Mouse (Mus musculus) brain, embryonic 14.5 days (tissue): Measurements from ENCODE around the gene Tmem151b. TPM values are rescaled to one million over a fixed set of nuclear protein-coding genes. Genes with fewer than 3 reads are reported as not detected.

Experiments used
- DNase-seq: peaks from one replicate; pipeline ENCODE4 v3.0.0-alpha.2; 2011; ENCODE audit warnings: low read depth
- CTCF ChIP-seq: fragments of 200-500 bp; IDR thresholded peaks from 2 replicates; pipeline ENCODE4 v1.5.1; 2012; ENCODE audit warnings: inconsistent platforms, mild to moderate bottlenecking, moderate library complexity, borderline replicate concordance; ENCODE audit not compliant: insufficient read depth, insufficient read length; ENCODE audit errors: extremely low read depth
- POLR2A ChIP-seq: fragments of 200-500 bp; IDR thresholded peaks from 2 replicates; pipeline ENCODE4 v1.6.1; 2012; ENCODE audit warnings: mild to moderate bottlenecking, inconsistent platforms, borderline replicate concordance; ENCODE audit not compliant: poor library complexity, insufficient read depth, insufficient read length, severe bottlenecking; ENCODE audit errors: extremely low read depth
- polyA plus RNA-seq: library from polyadenylated mRNA; depleted of rRNA; stranded (reverse); fragments of >200 nt; gene quantifications from 2 replicates; pipeline ENCODE4 v1.2.3, GENCODE M21; 2012

Tmem151b gene
- polyA plus RNA-seq, 1 experiment = 46.5 TPM

DNA sequence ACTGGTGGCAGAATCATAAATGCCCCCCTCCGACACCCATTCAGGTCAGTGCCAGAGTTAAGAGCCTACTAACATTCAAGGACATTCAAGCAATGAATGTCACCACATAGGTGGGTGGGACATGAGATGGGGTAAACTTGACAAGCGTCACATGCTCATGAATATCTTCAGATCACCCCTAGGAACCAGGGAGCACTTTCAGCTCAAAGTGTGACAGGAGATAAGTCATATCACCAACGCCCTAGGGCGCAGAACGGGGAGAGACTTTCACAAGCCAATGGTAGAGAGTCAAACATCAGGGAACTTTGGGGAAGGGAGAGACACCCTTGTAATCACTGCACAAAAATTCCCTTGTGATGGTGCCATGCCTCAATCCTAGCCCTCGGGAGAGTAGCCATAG is 32.7 kb upstream of the Tmem151b start:
- no peak for TF ChIP-seq CTCF
- TF ChIP-seq POLR2A = no peak
- no peak for DNase-seq

DNA sequence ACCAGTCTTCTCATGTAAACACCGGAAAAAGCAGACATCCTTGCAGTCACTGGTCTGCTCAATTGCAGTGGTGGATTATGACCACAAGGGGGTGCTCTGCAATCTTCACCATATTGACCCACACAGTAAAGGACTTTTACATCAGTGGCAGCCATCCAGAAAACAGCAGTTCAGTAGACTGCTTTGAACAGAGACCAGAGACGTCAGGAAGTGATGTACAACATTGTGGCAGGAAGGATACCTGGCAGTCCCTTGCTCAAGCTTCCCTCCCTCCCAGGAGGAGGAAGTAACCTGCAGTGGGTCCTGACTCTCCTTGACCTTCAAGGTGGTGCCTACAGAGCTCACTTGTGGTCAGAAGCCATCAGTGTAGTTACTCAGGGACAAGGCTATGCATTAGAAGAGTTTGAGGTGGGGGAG is 32.1 kb upstream of the Tmem151b start:
- TF ChIP-seq CTCF = peak; percentile 82; the same call in 1 of the 2 replicates
- TF ChIP-seq POLR2A = no peak

DNA sequence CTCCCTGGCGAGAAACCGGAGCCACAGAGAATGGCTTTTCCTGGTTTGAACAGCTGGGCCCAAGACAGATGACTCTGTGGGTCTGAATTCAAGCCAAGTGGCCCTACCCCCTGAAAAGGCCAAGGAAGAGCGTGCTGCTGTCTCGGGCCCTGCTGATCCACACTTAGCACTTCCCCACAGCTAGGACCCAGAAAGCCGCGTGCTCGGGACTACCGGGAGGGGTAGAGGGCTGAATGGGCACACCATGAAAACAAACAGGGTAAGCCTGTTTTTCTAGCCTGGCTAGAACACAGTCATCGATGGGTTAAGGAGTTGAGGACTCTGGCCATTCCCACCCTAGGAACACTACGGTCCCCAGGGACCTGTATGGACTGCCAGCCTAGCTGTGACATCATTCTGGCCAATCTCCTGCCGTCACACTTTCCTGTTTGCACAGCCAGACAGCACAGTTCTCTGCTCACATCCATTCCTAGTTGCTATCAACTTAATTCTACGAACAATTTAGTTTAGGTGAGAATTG is 31.5 kb upstream of the Tmem151b start:
- DNase-seq = no peak
- TF ChIP-seq CTCF = no peak
- TF ChIP-seq POLR2A = no peak

More for the DNA sequence above, 32.1 kb upstream of the Tmem151b start:
- DNase-seq = peak; percentile 87

DNA sequence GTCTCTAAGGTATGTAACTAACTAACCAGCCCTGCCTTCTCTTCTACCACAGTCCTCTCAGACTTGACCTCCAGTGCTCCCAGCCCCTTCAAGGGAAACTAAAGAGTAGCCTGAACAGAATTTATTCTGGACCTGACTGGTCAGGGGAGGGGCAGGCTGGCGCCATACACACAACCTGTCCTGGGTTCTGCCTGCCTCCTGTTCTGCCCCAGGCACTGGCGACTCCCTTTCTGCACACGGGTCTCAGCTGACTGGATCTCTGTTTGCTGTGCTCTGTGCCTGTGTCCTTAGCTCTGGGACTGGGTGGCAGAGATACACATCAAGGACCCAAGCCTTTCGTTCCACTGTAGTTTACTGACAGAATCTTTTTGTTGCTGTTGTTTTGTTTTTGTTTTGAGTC is 30.1 kb upstream of the Tmem151b start:
- no peak for DNase-seq
- TF ChIP-seq CTCF (no peak), POLR2A (no peak)

DNA sequence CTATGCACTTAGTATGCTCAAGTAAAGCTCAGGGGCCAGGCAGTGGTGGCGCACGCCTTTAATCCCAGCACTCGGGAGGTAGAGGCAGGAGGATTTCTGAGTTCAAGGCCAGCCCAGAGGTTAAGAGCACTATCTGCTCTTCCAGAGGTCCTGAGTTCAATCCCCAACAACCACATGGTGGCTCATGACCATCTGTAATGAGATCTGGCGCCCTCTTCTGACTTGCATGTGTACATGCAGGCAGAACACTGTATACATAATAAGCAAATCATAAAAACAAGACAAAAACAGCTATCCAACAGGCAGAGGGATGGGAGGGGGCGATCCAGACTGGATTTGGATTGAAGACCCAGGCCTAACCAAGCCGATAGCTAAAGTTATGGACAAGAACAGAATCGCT is 29.4 kb upstream of the Tmem151b start:
- TF ChIP-seq CTCF (peak; percentile 26; the same call in 1 of the 2 replicates), POLR2A (no peak)
- no peak for DNase-seq

DNA sequence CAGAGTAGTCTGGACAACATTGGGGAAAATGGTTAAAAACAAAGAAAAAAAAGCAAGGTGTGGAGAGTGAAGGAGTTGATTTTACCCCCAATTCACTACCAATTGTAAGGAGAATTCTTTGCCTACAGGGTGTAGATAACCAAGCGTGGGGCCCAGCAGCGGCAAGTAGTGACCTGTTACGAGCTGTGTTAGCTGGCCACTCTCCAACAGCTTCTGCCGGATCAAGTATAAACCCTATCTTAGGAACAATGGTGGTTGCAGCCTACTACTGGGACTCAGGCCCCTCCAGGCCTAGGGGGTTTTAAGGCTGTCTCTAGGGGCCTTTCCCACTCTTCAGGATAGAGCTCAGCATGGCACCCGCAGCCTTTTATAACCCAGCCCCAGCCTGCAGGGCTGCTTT is 28.8 kb upstream of the Tmem151b start:
- TF ChIP-seq POLR2A (no peak), CTCF (no peak)
- no peak for DNase-seq

DNA sequence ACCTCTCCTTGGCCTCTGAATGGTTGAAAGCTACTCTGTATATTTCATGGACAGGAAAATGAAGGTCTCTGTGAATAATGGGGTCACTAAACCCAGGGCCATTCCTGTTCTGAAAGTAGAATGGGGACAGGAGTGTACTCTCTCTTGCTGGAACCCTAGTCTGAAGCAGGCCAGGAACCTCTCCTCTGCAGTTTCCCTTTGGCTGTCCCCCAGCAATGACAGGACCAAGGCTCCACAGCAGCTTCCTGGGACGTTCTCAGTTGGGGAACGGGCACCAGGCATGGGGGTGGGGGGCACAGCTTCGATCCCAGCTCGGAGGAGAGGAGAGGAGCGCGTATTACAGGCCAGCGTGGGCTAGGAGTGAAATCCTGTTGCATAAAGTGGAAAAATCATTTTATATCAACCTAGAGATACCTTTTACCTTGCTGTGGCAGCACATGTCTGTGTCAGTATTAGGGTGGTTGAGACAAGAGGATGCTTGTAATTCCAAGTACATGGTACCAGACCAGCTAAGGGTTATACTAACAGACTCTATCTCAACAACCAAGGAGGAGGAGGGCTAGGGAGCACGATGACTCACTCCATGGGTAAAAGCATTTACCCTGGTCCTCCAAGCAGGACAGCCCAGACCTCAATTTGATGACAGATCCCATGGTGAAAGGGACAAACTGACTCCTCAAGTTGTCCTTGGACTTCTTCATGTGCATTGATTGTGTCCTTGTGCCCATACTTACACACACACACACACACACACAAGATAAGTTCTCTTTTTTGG is 25.8 kb upstream of the Tmem151b start:
- DNase-seq = no peak
- TF ChIP-seq POLR2A (no peak), CTCF (no peak)

DNA sequence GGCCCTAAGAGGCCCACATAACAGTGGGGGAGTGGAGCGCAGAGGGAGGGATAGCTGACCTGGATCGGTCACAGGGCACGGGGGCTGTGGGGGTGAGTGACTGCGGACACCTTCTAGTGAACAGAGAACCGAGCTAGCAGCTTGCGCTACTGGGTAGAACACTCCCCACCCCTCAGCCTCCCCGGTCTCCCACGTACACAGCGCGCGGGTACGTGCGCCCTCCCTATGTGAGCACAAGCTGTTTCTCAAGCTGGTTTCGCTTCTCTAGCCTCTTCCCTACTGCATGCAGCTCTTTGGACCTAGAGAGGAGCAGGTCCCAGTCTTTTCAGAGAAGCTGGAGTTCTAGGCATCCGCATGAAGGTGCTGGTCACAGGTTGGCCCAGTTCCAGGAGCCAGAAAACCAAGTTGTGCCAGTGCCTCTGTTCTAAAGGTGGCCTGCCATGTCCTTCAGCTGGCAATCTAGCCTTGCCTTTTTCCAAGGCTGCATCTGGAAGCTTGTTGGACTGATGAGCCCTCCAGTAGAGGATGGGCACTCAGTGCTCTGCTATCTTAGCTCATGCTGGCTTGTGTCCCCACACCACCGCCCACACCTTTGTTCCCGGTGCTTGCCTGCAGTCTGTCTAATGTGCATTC is 24.8 kb upstream of the Tmem151b start:
- TF ChIP-seq CTCF (no peak), POLR2A (0 out of 2 replicates have a peak, but pooled peaks have one; percentile 23)
- peak; percentile 90 for DNase-seq

DNA sequence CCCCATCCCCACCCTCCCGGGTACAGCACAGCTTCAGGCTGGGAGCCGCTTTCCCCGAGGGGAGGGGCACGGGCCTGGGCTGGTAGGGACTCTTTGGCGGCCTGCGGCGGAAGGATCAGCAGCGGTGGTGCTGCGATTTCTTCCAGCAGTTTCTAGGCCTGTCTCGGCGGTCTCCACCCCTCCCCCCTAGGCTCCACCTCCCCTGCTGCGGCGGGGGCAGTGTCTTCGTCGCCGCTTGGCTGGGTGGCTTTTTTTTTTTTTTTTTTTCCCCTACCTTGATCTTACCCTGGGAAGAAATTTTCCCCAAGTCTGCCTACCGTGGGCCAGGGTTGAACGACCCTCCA is 24.3 kb upstream of the Tmem151b start:
- TF ChIP-seq CTCF (no peak), POLR2A (no peak)

DNA sequence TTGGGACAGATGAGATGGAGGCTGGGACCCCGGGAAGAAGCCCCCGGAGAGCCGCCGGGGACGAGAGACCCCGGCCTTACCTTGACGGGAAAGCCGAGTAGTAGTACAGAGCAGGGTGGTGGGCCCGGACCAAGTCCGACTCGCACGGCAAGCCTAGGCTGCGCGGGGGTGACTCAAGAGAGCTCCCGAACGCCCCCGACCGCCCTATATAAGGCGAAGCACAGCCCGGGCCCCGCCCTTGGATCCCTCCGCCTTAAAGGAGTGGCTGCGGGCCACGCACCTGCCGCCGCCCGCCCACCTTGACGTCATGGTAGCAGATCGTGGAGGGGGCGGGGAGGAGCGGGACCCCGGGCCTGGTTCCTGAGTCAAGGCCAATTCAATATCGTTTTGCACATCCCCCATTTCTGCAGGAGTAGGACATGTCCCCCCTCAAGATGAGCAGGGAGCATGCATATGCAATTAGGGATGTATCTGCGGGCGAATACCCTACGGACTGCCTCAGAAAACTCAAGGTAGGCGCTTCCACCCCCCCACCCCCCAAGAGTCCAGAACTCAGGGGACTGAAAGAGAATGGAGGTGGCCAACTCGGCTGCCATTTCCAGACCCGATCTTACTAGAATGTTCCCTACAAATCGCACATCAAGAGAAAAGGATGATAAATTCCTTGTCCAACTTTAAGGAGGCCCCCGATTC is 23.8 kb upstream of the Tmem151b start, which contains the start of gene Hsp90ab1:
Hsp90ab1 (minus strand) TSS at position 185 of the 693 bp plus-strand sequence.
- peak; percentile 99 for DNase-seq
- peak; percentile 98; the same call in 1 of the 2 replicates for TF ChIP-seq POLR2A
- TF ChIP-seq CTCF = no peak

More for the DNA sequence above, 24.3 kb upstream of the Tmem151b start:
- DNase-seq = peak; percentile 99

DNA sequence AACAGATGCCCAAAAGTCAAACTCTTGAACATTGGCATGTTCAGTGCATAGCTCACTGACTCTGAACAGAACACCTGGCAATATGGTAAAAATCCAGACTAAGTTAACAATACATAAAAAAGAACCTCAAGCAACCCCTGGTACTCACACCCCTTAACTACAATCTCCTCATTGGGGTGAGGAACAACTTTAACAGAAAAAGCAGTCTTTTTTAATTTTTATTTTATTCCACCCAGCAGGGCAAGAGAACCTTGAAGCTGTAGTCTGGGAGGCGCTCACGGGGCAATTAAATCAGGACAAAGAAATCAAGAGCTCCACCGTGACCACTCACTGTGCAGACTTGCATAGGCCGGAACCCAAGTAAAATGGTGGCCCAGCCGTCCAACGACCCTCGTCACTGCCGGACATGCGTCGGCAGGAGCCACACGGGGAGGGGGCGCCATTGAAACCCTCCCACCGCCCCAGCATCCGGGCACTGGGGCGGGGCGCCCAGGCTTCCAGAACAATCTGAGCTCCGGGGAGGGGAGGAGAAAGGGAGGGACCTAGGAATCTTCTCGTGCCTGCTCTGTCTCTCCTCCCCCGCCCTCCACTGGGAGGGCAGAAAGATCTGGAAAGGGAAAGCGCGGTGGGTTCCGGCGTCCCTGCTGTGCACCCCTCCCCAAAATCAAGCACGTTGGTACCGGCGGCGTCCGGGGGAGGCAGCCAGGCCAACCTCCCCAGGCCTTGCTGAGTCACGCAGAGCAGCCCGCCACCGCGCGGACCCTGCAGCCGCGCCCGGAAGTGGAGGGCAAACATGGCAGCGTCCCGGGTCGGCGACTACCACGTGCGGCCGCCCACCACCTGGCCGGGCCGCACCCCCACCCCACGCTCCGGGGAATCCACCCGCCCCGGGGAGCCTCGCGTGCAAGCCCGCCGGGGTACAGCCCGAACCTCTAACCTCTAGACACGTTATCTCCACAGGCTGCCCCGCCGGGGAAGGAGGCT is 22.9 kb upstream of the Tmem151b start:
- peak; percentile 95 for DNase-seq
- no peak; the same call in 1 of the 2 replicates for TF ChIP-seq POLR2A
- no peak for TF ChIP-seq CTCF
